Mouse (Mus musculus) lung, embryonic 16.5 days (tissue): ENCODE measurements at regions not wholly inside any gene's neighbourhood (a gene's known extent, or its start where the extent isn't known, plus 50 kb on each side); places are given as distances from the start of the nearest gene placed in this dataset.
A peak's percentile ranks its signal among the peaks of the same experiment; 100 is the strongest.

Experiments
- ATAC-seq: fragments of 200-750 bp; cut with Nextera tagmentation; 2 replicates; pipeline ENCODE4 v1.8.0; 2017; ENCODE audit warnings: low read depth, mild to moderate bottlenecking, moderate library complexity
- H3K27ac ChIP-seq: fragments of 300-500 bp; sonication (generic); 2 replicates; pipeline ENCODE4 v1.5.1; 2014; ENCODE audit warnings: mild to moderate bottlenecking, control low read depth, low read length
- H3K27me3 ChIP-seq: fragments of 300-500 bp; sonication (generic); 2 replicates; pipeline ENCODE4 v1.6.1; 2014; ENCODE audit warnings: low read depth, low read length, mixed read lengths; ENCODE audit not compliant: control insufficient read depth, insufficient read depth
- H3K36me3 ChIP-seq: fragments of 300-500 bp; sonication (generic); 2 replicates; pipeline ENCODE4 v1.6.1; 2014; ENCODE audit warnings: low read length; ENCODE audit not compliant: control insufficient read depth, insufficient read depth
- H3K4me1 ChIP-seq: fragments of 300-500 bp; sonication (generic); replicated peaks from 2 replicates; pipeline ENCODE4 v1.6.1; 2014; ENCODE audit warnings: low read length, mixed read lengths; ENCODE audit not compliant: control insufficient read depth, insufficient read depth
- H3K4me2 ChIP-seq: fragments of 300-500 bp; sonication (generic); 2 replicates; pipeline ENCODE4 v1.6.1; 2014; ENCODE audit warnings: low read depth, low read length, control low read depth
- H3K4me3 ChIP-seq: fragments of 300-500 bp; sonication (generic); 2 replicates; pipeline ENCODE4 v1.5.1; 2014; ENCODE audit warnings: mild to moderate bottlenecking, low read length, control low read depth
- H3K9ac ChIP-seq: fragments of 300-500 bp; sonication (generic); 2 replicates; pipeline ENCODE4 v1.6.1; 2014; ENCODE audit warnings: low read length, control low read depth
- H3K9me3 ChIP-seq: fragments of 300-500 bp; sonication (generic); 2 replicates; pipeline ENCODE4 v1.6.1; 2016; ENCODE audit warnings: low read length; ENCODE audit not compliant: control insufficient read depth
- WGBS: fragments of 180-500 bp; shearing (Covaris S2); extraction: QIAGEN DNeasy Blood & Tissue Kit; methylation state at CpG from one replicate; pipeline ENCODE4 v1.1.7; 2014; 5-methylcytosine and 5-hydroxymethylcytosine counted together

- H3K9me3 ChIP-seq: no peaks in the 10 kb centered on the region
- no peaks in the 10 kb centered on the region for H3K36me3 ChIP-seq
- no peaks in the 10 kb centered on the region for H3K27me3 ChIP-seq
- H3K4me2 ChIP-seq: no peak overlapping the region
- no peak overlapping the region for H3K9ac ChIP-seq
- H3K4me3 ChIP-seq: no peak overlapping the region
- peak overlapping the region; percentile 83 for H3K27ac ChIP-seq
- peak; percentile 13; the same call in 1 of the 2 replicates for ATAC-seq
- 41% methylated on average over 10 of the region's 10 CpGs for WGBS
- H3K4me1 ChIP-seq: peaks cover 14% of the 10 kb centered on the region
Observed at GRCm38 (mm10) chr13:28552974-28553750, 295.8 kb downstream of the Gm11361 start.

GRCm38 (mm10) chr13:28551555-28551954, 294.2 kb downstream of the Gm11361 start:
- peak; percentile 87 for ATAC-seq
- Histone ChIP-seq H3K36me3 (no peaks in the 10 kb centered on the region), H3K4me3 (no peak overlapping the region), H3K27me3 (no peaks in the 10 kb centered on the region), H3K9ac (no peak overlapping the region), H3K4me2 (no peak overlapping the region), H3K27ac (peak overlapping the region; percentile 73), H3K9me3 (no peaks in the 10 kb centered on the region), H3K4me1 (peaks cover 14% of the 10 kb centered on the region)
- WGBS: 30% methylated on average over 6 of the region's 6 CpGs

- H3K4me2 ChIP-seq: no peak overlapping the region
- 60% methylated on average over 1 of the region's 1 CpGs for WGBS
- H3K4me3 ChIP-seq: no peak overlapping the region
- no peaks in the 10 kb centered on the region for H3K36me3 ChIP-seq
- H3K4me1 ChIP-seq: peaks cover 16% of the 10 kb centered on the region
- no peak overlapping the region for H3K9ac ChIP-seq
- ATAC-seq: peak; percentile 39; the same call in 1 of the 2 replicates
- no peaks in the 10 kb centered on the region for H3K9me3 ChIP-seq
- no peak overlapping the region for H3K27ac ChIP-seq
- no peaks in the 10 kb centered on the region for H3K27me3 ChIP-seq
Observed at GRCm38 (mm10) chr13:28545797-28546196, 288.5 kb downstream of the Gm11361 start.

GRCm38 (mm10) chr13:28545337-28545736, 288.0 kb downstream of the Gm11361 start:
- H3K4me2 ChIP-seq: no peak overlapping the region
- no peak overlapping the region for H3K4me3 ChIP-seq
- no peak for ATAC-seq
- no peaks in the 10 kb centered on the region for H3K36me3 ChIP-seq
- peak overlapping the region; percentile 75 for H3K27ac ChIP-seq
- no peaks in the 10 kb centered on the region for H3K27me3 ChIP-seq
- WGBS: 18% methylated on average over 2 of the region's 2 CpGs
- H3K9me3 ChIP-seq: no peaks in the 10 kb centered on the region
- H3K4me1 ChIP-seq: peaks cover 16% of the 10 kb centered on the region
- no peak overlapping the region for H3K9ac ChIP-seq

- no peak overlapping the region for H3K4me3 ChIP-seq
- ATAC-seq: peak; percentile 53
- peak overlapping the region; percentile 75 for H3K27ac ChIP-seq
- no peaks in the 10 kb centered on the region for H3K9me3 ChIP-seq
- H3K36me3 ChIP-seq: no peaks in the 10 kb centered on the region
- no peak overlapping the region for H3K9ac ChIP-seq
- H3K4me2 ChIP-seq: peak overlapping the region; percentile 38; the same call in 1 of the 2 replicates
- H3K4me1 ChIP-seq: peaks cover 16% of the 10 kb centered on the region
- no peaks in the 10 kb centered on the region for H3K27me3 ChIP-seq
- WGBS: 53% methylated on average over 2 of the region's 2 CpGs
Observed at GRCm38 (mm10) chr13:28544819-28545180, 287.5 kb downstream of the Gm11361 start.

- Histone ChIP-seq H3K9me3 (no peaks in the 10 kb centered on the region), H3K4me2 (peak overlapping the region; percentile 38), H3K4me1 (peaks cover 16% of the 10 kb centered on the region), H3K4me3 (no peak overlapping the region), H3K27me3 (no peaks in the 10 kb centered on the region), H3K9ac (0 out of 2 replicates have a peak overlapping the region, but pooled peaks have one; percentile 42), H3K27ac (peak overlapping the region; percentile 75; the same call in 1 of the 2 replicates), H3K36me3 (no peaks in the 10 kb centered on the region)
- ATAC-seq: peak; percentile 76
- WGBS: 28% methylated on average over 16 of the region's 17 CpGs
Observed at GRCm38 (mm10) chr13:28544003-28544818, 286.9 kb downstream of the Gm11361 start.

- Histone ChIP-seq H3K9ac (no peak overlapping the region), H3K4me2 (no peak overlapping the region), H3K4me3 (no peak overlapping the region), H3K4me1 (peaks cover 16% of the 10 kb centered on the region), H3K36me3 (no peaks in the 10 kb centered on the region), H3K27ac (no peak overlapping the region), H3K9me3 (peaks cover 4% of the 10 kb centered on the region; the same call in 1 of the 2 replicates), H3K27me3 (no peaks in the 10 kb centered on the region)
- WGBS: 89% methylated on average over 3 of the region's 3 CpGs
- ATAC-seq: no peak
Observed at GRCm38 (mm10) chr13:28541607-28542006, 284.3 kb downstream of the Gm11361 start.

- H3K4me2 ChIP-seq: no peak overlapping the region
- WGBS: 80% methylated on average over 1 of the region's 1 CpGs
- H3K4me1 ChIP-seq: peaks cover 19% of the 10 kb centered on the region
- no peak overlapping the region for H3K4me3 ChIP-seq
- H3K9ac ChIP-seq: no peak overlapping the region
- H3K27me3 ChIP-seq: no peaks in the 10 kb centered on the region
- no peak overlapping the region for H3K27ac ChIP-seq
- ATAC-seq: no peak
- H3K9me3 ChIP-seq: peaks cover 2% of the 10 kb centered on the region; the same call in 1 of the 2 replicates
- no peaks in the 10 kb centered on the region for H3K36me3 ChIP-seq
Observed at GRCm38 (mm10) chr13:28533080-28533479, 275.8 kb downstream of the Gm11361 start.

GRCm38 (mm10) chr13:28532278-28532677, 274.9 kb downstream of the Gm11361 start:
- no peak overlapping the region for H3K4me2 ChIP-seq
- H3K4me1 ChIP-seq: peaks cover 19% of the 10 kb centered on the region
- no peak overlapping the region for H3K4me3 ChIP-seq
- no peaks in the 10 kb centered on the region for H3K36me3 ChIP-seq
- no peak overlapping the region for H3K9ac ChIP-seq
- WGBS: 26% methylated on average over 3 of the region's 3 CpGs
- no peaks in the 10 kb centered on the region for H3K9me3 ChIP-seq
- no peaks in the 10 kb centered on the region for H3K27me3 ChIP-seq
- H3K27ac ChIP-seq: peak overlapping the region; percentile 67
- ATAC-seq: peak; percentile 88
